Mouse (Mus musculus): ENCODE measurements at regions not wholly inside any gene's neighbourhood (a gene's known extent, or its start where the extent isn't known, plus 50 kb on each side); places are given as distances from the start of the nearest gene placed in this dataset.

DNA sequence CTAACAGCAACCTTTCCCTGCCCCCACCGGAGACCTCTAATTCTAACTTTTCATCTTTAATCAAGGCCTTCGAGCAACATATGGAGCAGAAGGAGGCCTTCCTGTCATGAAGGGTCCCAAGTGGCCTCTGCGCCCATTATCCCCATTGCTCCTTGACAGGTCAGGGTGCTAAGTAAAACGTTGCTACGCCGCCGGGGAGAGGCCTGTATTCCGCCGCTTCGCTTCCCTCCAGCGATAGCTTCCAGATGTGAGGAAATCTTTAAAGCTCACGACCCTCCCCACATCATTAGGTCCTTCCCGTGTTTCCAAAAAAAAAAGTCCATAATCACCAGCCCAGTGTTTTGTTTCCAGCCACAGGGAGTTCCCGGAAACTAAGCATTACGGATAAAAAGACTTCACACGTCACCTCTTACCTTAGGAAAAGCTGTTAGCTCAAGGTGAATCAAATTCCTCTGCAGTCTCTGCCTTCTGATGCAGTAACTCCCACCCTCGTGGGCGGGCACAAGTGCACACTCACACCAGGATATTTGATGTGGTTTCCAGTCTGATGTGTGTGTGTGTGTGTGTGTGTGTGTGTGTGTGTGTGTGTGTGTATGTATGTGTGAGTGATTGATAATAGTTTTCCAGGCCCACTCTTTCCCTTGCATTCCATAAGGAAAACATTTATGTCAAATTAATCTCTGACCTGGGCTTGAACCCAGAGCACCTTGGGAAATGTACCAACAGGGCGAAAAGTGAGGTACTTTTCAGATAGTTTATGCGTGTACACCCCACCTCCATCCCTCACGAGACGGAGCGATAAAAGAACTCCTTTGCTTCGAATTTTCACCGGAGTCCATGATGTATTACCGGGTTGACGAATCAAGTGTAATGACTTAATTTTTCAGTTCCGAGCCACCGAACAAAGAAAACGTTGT is 107.5 kb downstream of the Gm45692 start:
- Histone ChIP-seq H3K4me3 (ENCODE audit: low read depth, low read length) (no peak overlapping the region), H3K27me3 (ENCODE audit: control insufficient read depth, insufficient read depth, low read length) (no peaks in the 10 kb centered on the region)
- DNase-seq (ENCODE audit: low spot score, missing footprints) = no peak

DNA sequence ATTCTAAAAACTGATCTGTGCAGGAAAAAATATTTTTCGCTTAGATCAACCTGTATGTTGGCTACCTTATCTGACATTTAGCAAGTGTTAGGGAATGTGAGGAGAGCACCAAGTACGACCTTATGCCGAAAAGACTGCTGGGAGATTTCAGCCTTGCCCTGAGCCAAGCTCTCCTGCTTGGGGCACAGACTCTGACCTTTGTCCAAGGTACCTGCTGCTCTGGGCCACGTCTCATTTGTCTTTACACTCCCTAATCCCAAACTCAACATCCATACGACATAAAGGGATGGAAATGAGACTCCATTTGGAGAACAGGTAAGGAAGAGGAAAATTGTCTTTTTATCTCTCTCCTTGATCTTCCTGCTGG is 108.2 kb downstream of the Gm45692 start:
- Histone ChIP-seq H3K27ac (ENCODE audit: low read depth, low read length) (no peak overlapping the region), H3K4me3 (ENCODE audit: low read depth, low read length) (no peak overlapping the region), H3K4me2 (no peak overlapping the region), H3K9me3 (ENCODE audit: control insufficient read depth, low read length) (no peaks in the 10 kb centered on the region), H3K4me1 (ENCODE audit: control insufficient read depth, insufficient read depth, low read length) (no peaks in the 10 kb centered on the region), H3K36me3 (ENCODE audit: control insufficient read depth, insufficient read depth, low read length) (no peaks in the 10 kb centered on the region), H3K9ac (ENCODE audit: low read length) (no peak overlapping the region), H3K27me3 (ENCODE audit: control insufficient read depth, insufficient read depth, low read length) (no peaks in the 10 kb centered on the region)
- ATAC-seq (ENCODE audit: low FRiP score) (no peak), DNase-seq (ENCODE audit: low spot score, missing footprints) (no peak)
- WGBS = 66% methylated on average over 5 of the region's 5 CpGs

More for the DNA sequence above, 107.5 kb downstream of the Gm45692 start:
- H3K9ac ChIP-seq (ENCODE audit: low read length) = no peak overlapping the region
- H3K27ac ChIP-seq (ENCODE audit: low read depth, low read length) = no peak overlapping the region
- no peaks in the 10 kb centered on the region for H3K4me1 ChIP-seq (ENCODE audit: control insufficient read depth, insufficient read depth, low read length)
- no peaks in the 10 kb centered on the region for H3K36me3 ChIP-seq (ENCODE audit: control insufficient read depth, insufficient read depth, low read length)
- H3K9me3 ChIP-seq (ENCODE audit: control insufficient read depth, low read length) = no peaks in the 10 kb centered on the region
- WGBS = 70% methylated on average over 30 of the region's 30 CpGs
- no peak overlapping the region for H3K4me2 ChIP-seq
- no peak for ATAC-seq (ENCODE audit: low FRiP score)

DNA sequence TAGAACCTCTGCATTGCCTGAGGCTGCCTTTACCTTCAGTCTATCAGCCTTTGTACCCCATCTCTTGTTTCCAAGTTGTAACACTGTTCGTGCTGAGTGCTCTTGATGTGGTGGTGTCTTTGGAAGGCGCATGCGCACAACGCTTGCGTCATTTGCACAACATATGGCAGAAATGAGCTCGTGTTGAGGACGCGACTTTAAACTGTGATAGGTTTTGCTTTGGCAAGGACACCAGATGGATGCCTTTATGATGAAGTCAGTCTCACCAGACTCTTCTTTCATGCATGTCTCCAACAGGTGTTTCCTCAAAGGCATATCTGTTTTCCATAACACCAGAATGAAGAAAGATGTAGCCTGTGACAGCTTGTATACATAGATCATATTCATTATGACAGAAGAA is 110.2 kb downstream of the Gm45692 start:
- 97% methylated on average over 8 of the region's 8 CpGs for WGBS
- DNase-seq (ENCODE audit: low spot score, missing footprints) (no peak), ATAC-seq (ENCODE audit: low FRiP score) (no peak)

DNA sequence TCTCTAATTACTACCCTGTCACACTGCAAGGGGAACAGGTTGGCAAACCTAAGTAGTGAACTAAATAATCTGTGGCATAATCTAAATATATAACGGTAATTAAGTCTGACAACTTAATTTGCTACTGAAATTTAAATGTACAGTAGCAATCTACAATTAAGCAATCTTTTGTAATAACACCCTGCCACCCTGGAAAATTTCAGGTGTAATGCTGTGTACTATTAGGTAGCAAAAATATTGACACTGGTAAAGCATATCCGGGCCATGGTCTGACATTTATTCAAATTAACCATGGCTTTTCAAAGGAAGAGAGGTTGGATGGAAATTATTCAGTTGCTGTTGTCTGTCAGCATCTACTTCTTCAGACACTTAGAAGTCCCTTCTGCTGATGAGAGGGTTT is 119.7 kb downstream of the Gm45692 start:
- Histone ChIP-seq H3K4me3 (ENCODE audit: low read depth, low read length) (no peak overlapping the region), H3K4me2 (no peak overlapping the region), H3K9ac (ENCODE audit: low read length) (no peak overlapping the region), H3K27me3 (ENCODE audit: control insufficient read depth, insufficient read depth, low read length) (no peaks in the 10 kb centered on the region), H3K9me3 (ENCODE audit: control insufficient read depth, low read length) (no peaks in the 10 kb centered on the region), H3K4me1 (ENCODE audit: control insufficient read depth, insufficient read depth, low read length) (no peaks in the 10 kb centered on the region), H3K36me3 (ENCODE audit: control insufficient read depth, insufficient read depth, low read length) (no peaks in the 10 kb centered on the region), H3K27ac (ENCODE audit: low read depth, low read length) (no peak overlapping the region)
- no peak for ATAC-seq (ENCODE audit: low FRiP score)
- WGBS = 96% methylated on average over 2 of the region's 2 CpGs
- DNase-seq (ENCODE audit: low spot score, missing footprints) = no peak

More for the DNA sequence above, 110.2 kb downstream of the Gm45692 start:
- Histone ChIP-seq H3K9me3 (ENCODE audit: control insufficient read depth, low read length) (no peaks in the 10 kb centered on the region), H3K4me1 (ENCODE audit: control insufficient read depth, insufficient read depth, low read length) (no peaks in the 10 kb centered on the region), H3K36me3 (ENCODE audit: control insufficient read depth, insufficient read depth, low read length) (no peaks in the 10 kb centered on the region), H3K4me3 (ENCODE audit: low read depth, low read length) (no peak overlapping the region), H3K27ac (ENCODE audit: low read depth, low read length) (no peak overlapping the region), H3K4me2 (no peak overlapping the region), H3K27me3 (ENCODE audit: control insufficient read depth, insufficient read depth, low read length) (no peaks in the 10 kb centered on the region), H3K9ac (ENCODE audit: low read length) (no peak overlapping the region)

DNA sequence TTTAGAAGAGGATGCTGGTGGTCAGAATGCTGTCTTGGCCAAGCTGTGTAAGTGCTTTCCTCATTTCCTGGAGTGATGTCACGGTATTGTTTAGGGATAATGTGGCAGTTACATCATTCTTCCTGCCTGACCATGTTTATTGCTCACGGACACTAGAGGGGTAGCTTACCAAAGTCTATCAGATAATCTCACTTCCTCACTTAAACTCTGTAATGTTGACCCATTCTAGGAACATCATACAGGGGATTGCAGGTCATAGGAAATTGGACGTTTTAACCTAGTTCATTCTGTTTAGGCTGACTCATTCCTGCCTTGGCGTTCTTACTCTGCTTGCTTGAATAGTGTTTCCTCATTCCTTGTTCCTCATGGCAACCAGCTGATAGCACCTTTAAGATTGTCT is 120.3 kb downstream of the Gm45692 start:
- Histone ChIP-seq H3K27me3 (ENCODE audit: control insufficient read depth, insufficient read depth, low read length) (no peaks in the 10 kb centered on the region), H3K4me3 (ENCODE audit: low read depth, low read length) (no peak overlapping the region), H3K4me2 (no peak overlapping the region), H3K36me3 (ENCODE audit: control insufficient read depth, insufficient read depth, low read length) (no peaks in the 10 kb centered on the region), H3K9me3 (ENCODE audit: control insufficient read depth, low read length) (no peaks in the 10 kb centered on the region), H3K9ac (ENCODE audit: low read length) (no peak overlapping the region), H3K27ac (ENCODE audit: low read depth, low read length) (no peak overlapping the region), H3K4me1 (ENCODE audit: control insufficient read depth, insufficient read depth, low read length) (no peaks in the 10 kb centered on the region)
- DNase-seq (ENCODE audit: low spot score, missing footprints) = no peak
- 77% methylated on average over 4 of the region's 4 CpGs for WGBS
- no peak for ATAC-seq (ENCODE audit: low FRiP score)

DNA sequence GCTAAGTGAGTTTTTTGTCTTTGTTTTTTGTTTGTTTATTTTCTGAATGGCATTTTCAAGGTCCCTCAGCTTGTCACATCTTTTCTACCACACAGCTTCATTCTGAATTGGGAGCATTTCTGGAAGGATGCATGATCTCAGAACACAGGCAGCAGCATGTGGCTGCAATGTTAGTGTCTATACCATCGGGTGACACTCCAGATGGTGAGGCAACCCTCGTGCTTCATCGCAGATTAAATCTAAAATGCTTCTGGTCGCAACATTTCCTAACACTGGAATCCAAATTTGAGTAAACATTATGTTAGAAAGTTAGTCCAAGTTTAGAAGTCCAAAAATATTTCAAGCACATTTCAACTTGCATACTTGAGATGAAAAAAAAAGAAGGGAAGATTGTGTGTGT is 124.4 kb downstream of the Gm45692 start:
- ATAC-seq (ENCODE audit: low FRiP score) (no peak), DNase-seq (ENCODE audit: low spot score, missing footprints) (no peak)
- H3K9me3 ChIP-seq (ENCODE audit: control insufficient read depth, low read length) = no peaks in the 10 kb centered on the region
- H3K9ac ChIP-seq (ENCODE audit: low read length) = no peak overlapping the region
- no peak overlapping the region for H3K27ac ChIP-seq (ENCODE audit: low read depth, low read length)
- no peaks in the 10 kb centered on the region for H3K4me1 ChIP-seq (ENCODE audit: control insufficient read depth, insufficient read depth, low read length)
- no peaks in the 10 kb centered on the region for H3K27me3 ChIP-seq (ENCODE audit: control insufficient read depth, insufficient read depth, low read length)
- H3K4me2 ChIP-seq = no peak overlapping the region
- WGBS = 89% methylated on average over 4 of the region's 4 CpGs
- H3K36me3 ChIP-seq (ENCODE audit: control insufficient read depth, insufficient read depth, low read length) = no peaks in the 10 kb centered on the region
- no peak overlapping the region for H3K4me3 ChIP-seq (ENCODE audit: low read depth, low read length)

DNA sequence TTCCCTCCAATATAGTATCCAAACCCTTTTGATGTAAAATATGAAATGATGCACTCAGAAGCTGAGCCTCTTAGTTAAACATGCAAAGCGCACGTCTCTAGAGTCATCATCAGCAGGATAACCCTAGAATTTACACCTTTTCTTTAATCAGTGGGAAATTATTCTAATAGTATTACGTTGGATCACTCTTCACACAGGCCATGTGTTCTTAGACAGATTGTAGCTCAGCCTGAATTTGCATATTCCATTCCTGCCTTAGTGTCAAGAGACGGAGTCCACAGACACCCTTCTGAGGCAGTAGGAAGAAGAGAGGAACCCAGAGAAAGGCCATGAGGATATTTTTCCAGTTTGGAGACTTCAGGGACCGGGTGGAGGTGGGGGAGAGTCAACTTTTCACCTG is 125.0 kb downstream of the Gm45692 start:
- ATAC-seq (ENCODE audit: low FRiP score) (no peak), DNase-seq (ENCODE audit: low spot score, missing footprints) (no peak)
- Histone ChIP-seq H3K4me3 (ENCODE audit: low read depth, low read length) (no peak overlapping the region), H3K27me3 (ENCODE audit: control insufficient read depth, insufficient read depth, low read length) (no peaks in the 10 kb centered on the region), H3K36me3 (ENCODE audit: control insufficient read depth, insufficient read depth, low read length) (no peaks in the 10 kb centered on the region), H3K4me1 (ENCODE audit: control insufficient read depth, insufficient read depth, low read length) (no peaks in the 10 kb centered on the region), H3K9ac (ENCODE audit: low read length) (no peak overlapping the region), H3K27ac (ENCODE audit: low read depth, low read length) (no peak overlapping the region), H3K9me3 (ENCODE audit: control insufficient read depth, low read length) (no peaks in the 10 kb centered on the region), H3K4me2 (no peak overlapping the region)
- WGBS = 84% methylated on average over 5 of the region's 5 CpGs

DNA sequence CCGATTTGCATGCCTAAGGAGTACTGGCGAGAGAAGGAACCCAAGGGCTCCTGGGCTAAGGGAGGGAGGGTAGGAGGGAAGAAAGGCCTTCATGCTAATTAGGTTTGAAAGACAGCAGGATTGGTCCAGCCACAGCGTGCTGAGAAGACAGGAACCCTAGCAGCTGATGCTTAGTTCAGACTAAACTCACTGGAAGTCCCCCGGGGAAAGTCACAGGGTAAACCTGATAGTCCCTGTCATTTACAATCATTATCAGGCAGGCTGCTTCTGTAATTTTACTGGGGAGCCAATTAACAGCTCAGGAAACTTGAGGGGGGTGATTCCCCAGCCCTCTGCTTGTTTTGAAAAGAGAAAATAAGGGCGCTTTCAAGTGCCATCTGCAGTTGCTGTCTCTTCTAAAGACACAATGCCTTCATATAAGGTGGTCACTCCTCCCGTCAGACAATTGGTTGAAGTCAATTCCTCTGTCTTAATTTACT is 135.9 kb downstream of the Gm45692 start:
- H3K36me3 ChIP-seq (ENCODE audit: control insufficient read depth, insufficient read depth, low read length) = no peaks in the 10 kb centered on the region
- ATAC-seq (ENCODE audit: low FRiP score) (peak; percentile 76), DNase-seq (ENCODE audit: low spot score, missing footprints) (peak; percentile 83)
- no peaks in the 10 kb centered on the region for H3K4me1 ChIP-seq (ENCODE audit: control insufficient read depth, insufficient read depth, low read length)
- 8% methylated on average over 6 of the region's 6 CpGs for WGBS
- H3K4me2 ChIP-seq = no peak overlapping the region
- no peak overlapping the region for H3K27ac ChIP-seq (ENCODE audit: low read depth, low read length)
- H3K4me3 ChIP-seq (ENCODE audit: low read depth, low read length) = no peak overlapping the region
- H3K27me3 ChIP-seq (ENCODE audit: control insufficient read depth, insufficient read depth, low read length) = no peaks in the 10 kb centered on the region
- H3K9ac ChIP-seq (ENCODE audit: low read length) = no peak overlapping the region
- H3K9me3 ChIP-seq (ENCODE audit: control insufficient read depth, low read length) = peaks cover 6% of the 10 kb centered on the region; the same call in 1 of the 2 replicates

DNA sequence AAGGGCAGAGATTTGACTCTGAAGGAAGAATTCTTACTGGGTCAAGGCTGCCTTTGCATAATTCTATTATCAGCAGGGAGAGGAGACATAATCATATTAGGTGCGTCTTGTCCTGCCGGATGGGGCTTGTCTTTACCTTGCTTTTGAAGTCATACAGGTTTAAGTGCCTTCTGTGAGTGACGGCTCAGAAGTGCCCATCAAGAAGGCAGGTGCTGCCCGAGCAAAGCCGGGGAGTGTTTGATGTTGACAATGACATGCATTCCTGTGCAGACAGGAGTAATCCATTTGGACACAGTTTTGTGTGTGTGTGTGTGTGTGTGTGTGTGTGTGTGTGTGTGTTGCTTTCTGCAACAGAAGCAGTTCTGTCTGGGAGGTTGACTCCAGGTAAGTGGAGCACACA is 141.0 kb downstream of the Gm45692 start:
- no peak overlapping the region for H3K27ac ChIP-seq (ENCODE audit: low read depth, low read length)
- no peak for DNase-seq (ENCODE audit: low spot score, missing footprints)

More for the DNA sequence above, 141.0 kb downstream of the Gm45692 start:
- no peaks in the 10 kb centered on the region for H3K9me3 ChIP-seq (ENCODE audit: control insufficient read depth, low read length)
- H3K4me2 ChIP-seq = no peak overlapping the region
- no peak overlapping the region for H3K4me3 ChIP-seq (ENCODE audit: low read depth, low read length)
- H3K4me1 ChIP-seq (ENCODE audit: control insufficient read depth, insufficient read depth, low read length) = peaks cover 3% of the 10 kb centered on the region; the same call in 1 of the 2 replicates
- ATAC-seq (ENCODE audit: low FRiP score) = no peak
- H3K36me3 ChIP-seq (ENCODE audit: control insufficient read depth, insufficient read depth, low read length) = no peaks in the 10 kb centered on the region
- no peaks in the 10 kb centered on the region for H3K27me3 ChIP-seq (ENCODE audit: control insufficient read depth, insufficient read depth, low read length)
- no peak overlapping the region for H3K9ac ChIP-seq (ENCODE audit: low read length)
- 62% methylated on average over 5 of the region's 5 CpGs for WGBS

Measured in midbrain, embryonic 11.5 days (tissue).